Mouse (Mus musculus): ENCODE data around the gene Lamtor1.

GRCm38 (mm10) chr7:101970821-101971461 lies 65.2 kb downstream of the Lamtor1 start:
- no peak for TF ChIP-seq POLR2A (IDR thresholded peaks at IDR 0.05; ENCODE audit: control insufficient read depth, extremely low read depth, insufficient read depth, low read length, poor library complexity)
- TF ChIP-seq CTCF (IDR thresholded peaks at IDR 0.05; ENCODE audit: borderline replicate concordance, control insufficient read depth, extremely low read depth, insufficient read depth, low read length, poor library complexity) = no peak
